In genomic region chr13:29823906-29824305, GRCm38 (mm10) we compare ENCODE assay signal across 9 mouse cellular contexts. TPM values are rescaled to one million over a fixed set of nuclear protein-coding genes. Genes with fewer than 3 reads are reported as not detected.
DNase-seq lines count a peak whose midpoint lies in the region; ATAC-seq lines count a peak whose summit lies in the region.
"Had no signal": no experiment of that assay in that cellular context is flagged by ENCODE, and none has a peak within 500 bp of the region (broad histone marks: within the 10 kb centered on the region; RNA-seq: fewer than 3 reads in every experiment).

No protein-coding gene starts in this region.

- no peaks in the 10 kb centered on the region for H3K36me3 ChIP-seq in forebrain, embryonic 12.5 days (replicated peaks)

- H3K4me3 ChIP-seq in forebrain, embryonic 12.5 days (replicated peaks) = no peak overlapping the region

- H3K27ac ChIP-seq in forebrain, embryonic 12.5 days = peak overlapping the region; percentile 81
- H3K27ac ChIP-seq: macrophage had no signal

- H3K27me3 ChIP-seq in forebrain, embryonic 12.5 days = no peaks in the 10 kb centered on the region

- WGBS in forebrain, embryonic 12.5 days = 48% methylated on average over 9 of the region's 9 CpGs

- ATAC-seq in forebrain, embryonic 12.5 days (ENCODE audit: low FRiP score) = peak; percentile 91

- H3K9ac ChIP-seq in forebrain, embryonic 12.5 days = no peak overlapping the region

- H3K4me1 ChIP-seq in forebrain, embryonic 12.5 days = peaks cover 39% of the 10 kb centered on the region

- no peaks in the 10 kb centered on the region for H3K9me3 ChIP-seq in forebrain, embryonic 12.5 days

- DNase-seq in retina, postnatal 1 day = peak; percentile 57
- no peak for DNase-seq in retina, embryonic 14.5 days (ENCODE audit: low spot score)
- peak; percentile 36 to 52 for DNase-seq in layer of hippocampus, postnatal 10 days (ENCODE audit: low spot score in 2 of 2)
- peak; percentile 47 to 57 for DNase-seq in right cerebral cortex, adult 2 months (ENCODE audit: low spot score in 2 of 2)
- no peak for DNase-seq in spleen, postnatal 36 days (ENCODE audit: low spot score in 2 of 2)
- DNase-seq in natural killer cell, adult 2 months (ENCODE audit: low spot score in 2 of 2) = no peak
- DNase-seq in kidney, adult 18-20 months = no peak

- no peak overlapping the region for H3K4me2 ChIP-seq in forebrain, embryonic 12.5 days

RNA-seq across cellular contexts. Expression of gene Cdkal1, which starts 31.6 kb away (rescaled TPM):
- 33.9 and 37.2 TPM in 2 replicates for polyA plus RNA-seq in forebrain, embryonic 12.5 days (2016; fragmentation: Nextera tagmentation; extraction: Ambion mirVana)
- 10 to 100 TPM; 17.4 to 17.5 TPM for total RNA-seq in layer of hippocampus, postnatal 10 days (2021)

Comparison
In these comparisons a context has a peak if more than half of its experiments do, and no peak if none do; other contexts are left out.
1. DNase-seq: peak in retina, postnatal 1 day (single experiment), layer of hippocampus, postnatal 10 days (2 of 2) and right cerebral cortex, adult 2 months (2 of 2); none in retina, embryonic 14.5 days (single experiment), spleen, postnatal 36 days (0 of 2), natural killer cell, adult 2 months (0 of 2) and kidney, adult 18-20 months (single experiment).